Mouse (Mus musculus): ENCODE measurements around the gene Tas2r140. TPM values are rescaled to one million over a fixed set of nuclear protein-coding genes. Genes with fewer than 3 reads are reported as not detected.

Tas2r140 gene
- total RNA-seq (2014; fragmentation: Nextera tagmentation) (not detected in 2 replicates), total RNA-seq (2017) (not detected in 2 replicates)

DNA sequence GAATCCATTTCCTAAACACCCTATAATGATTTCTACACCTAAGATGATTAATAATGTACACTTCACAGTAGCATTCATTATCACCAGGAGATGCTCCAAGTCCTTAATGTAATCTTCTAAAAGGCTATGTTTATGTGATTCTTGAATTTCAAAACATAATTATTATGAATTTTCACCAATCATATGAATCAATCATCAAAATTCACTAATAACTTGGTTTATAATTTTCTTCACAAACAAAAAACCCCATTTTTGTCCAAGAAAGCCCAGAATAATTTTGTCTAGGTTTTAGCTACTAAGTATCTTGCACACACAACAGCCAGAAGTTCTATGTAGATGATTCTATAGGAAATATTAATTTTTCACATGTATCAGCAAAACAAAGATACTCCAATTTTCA lies at the start of gene Tas2r140:
Tas2r140 (minus strand) TSS at position 101 of the 400 bp plus-strand sequence.
- ATAC-seq (replicated peaks; ENCODE audit: poor library complexity, severe bottlenecking): no peak

DNA sequence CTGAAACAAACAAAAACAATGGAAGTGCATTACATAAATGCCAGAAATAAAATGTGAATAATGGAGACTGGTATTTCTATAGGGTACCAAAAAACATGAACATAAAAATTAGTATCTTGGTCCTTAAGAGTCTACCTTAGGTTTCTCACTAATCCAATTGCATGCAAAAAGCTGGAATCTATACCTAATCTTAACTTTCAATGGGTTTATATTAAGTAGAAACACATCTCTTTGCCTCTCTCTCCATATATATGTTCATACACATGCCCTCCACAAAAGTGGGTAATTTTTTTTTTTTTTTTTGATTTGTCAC lies 48.9 kb upstream of the Tas2r140 start, which contains the start of gene Smim10l1:
Smim10l1 (plus strand) TSS at position 301 of the 313 bp plus-strand sequence.
- no peak for ATAC-seq (replicated peaks; ENCODE audit: poor library complexity, severe bottlenecking)

DNA sequence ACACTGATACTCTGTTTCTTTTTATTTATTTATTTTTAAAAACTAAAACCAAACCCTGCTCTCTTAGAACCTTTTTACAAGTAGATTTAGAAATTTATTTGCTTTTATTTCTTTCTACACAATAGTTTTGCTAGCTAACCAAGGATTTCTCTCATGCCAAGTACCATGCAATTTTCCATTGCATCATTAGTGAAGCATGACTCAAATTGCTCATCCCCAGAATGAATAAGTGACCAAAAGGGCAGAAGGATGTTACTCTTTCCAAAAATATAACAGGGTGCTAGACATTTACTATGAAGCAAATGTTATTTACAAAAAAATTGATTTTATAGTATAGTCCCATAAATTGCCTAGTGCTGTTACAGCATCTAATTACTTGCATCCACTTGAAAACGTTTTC lies 46.8 kb upstream of the Tas2r140 start:
- ATAC-seq (replicated peaks; ENCODE audit: poor library complexity, severe bottlenecking): no peak

DNA sequence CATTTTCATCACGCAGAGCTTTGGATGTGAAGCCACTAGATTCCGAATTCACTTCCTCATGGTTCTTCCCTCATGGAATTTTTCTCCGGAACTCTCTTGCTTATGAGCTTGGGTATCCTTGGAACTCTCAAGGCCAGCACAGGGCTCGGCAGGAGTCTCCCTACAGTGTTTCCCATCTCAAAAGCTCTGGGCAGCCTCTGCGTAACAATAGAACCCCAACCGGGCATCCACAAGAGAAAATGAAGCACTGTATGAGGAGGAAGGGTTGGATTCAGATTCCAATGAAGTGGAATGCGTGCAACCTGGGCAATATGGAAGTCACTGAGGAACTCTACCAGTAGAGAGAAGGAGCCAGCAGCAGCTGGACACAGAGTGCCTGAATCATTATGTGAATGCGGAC lies 36.6 kb upstream of the Tas2r140 start:
- no peak for ATAC-seq (replicated peaks; ENCODE audit: poor library complexity, severe bottlenecking)

DNA sequence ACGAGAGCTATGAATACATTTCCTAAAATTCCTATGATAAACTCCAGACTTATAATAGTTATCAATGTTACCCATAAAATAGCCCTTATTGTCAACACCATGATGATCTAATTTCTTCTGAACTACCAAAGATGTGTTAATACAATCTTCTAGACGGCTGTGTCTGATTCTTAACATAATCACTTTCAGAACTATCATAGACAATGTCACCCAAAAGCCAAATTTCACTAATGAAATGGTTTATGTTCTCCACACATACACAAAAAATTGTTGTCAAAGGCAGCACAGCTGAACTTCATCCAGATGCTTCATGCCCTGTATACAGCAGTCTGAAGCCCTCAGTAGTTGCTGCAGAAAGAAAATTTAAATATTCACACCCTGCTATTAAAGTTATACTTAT lies 18.6 kb downstream of the Tas2r140 start, which contains the start of gene Tas2r103:
Tas2r103 (minus strand) TSS at position 101 of the 400 bp plus-strand sequence.
- ATAC-seq (replicated peaks; ENCODE audit: poor library complexity, severe bottlenecking): no peak

Other genes with a start within 250 kb of the Tas2r140 start
- not detected in 2 replicates for gene Tas2r123, start 208.7 kb downstream of the Tas2r140 start, total RNA-seq (2014; fragmentation: Nextera tagmentation)
- not detected in 2 replicates for gene Tas2r123, start 208.7 kb downstream of the Tas2r140 start, total RNA-seq (2017)
- not detected in 2 replicates for gene Tas2r116, start 200.4 kb downstream of the Tas2r140 start, total RNA-seq (2014; fragmentation: Nextera tagmentation)
- not detected in 2 replicates for gene Tas2r116, start 200.4 kb downstream of the Tas2r140 start, total RNA-seq (2017)
- not detected in 2 replicates for gene Tas2r110, start 187.8 kb downstream of the Tas2r140 start, total RNA-seq (2014; fragmentation: Nextera tagmentation)
- gene Tas2r110, start 187.8 kb downstream of the Tas2r140 start, total RNA-seq (2017): not detected in 2 replicates
- not detected in 2 replicates for gene Tas2r113, start 162.8 kb downstream of the Tas2r140 start, total RNA-seq (2014; fragmentation: Nextera tagmentation)
- gene Tas2r113, start 162.8 kb downstream of the Tas2r140 start, total RNA-seq (2017): not detected in 2 replicates
- not detected in 2 replicates for gene Tas2r125, start 146.2 kb downstream of the Tas2r140 start, total RNA-seq (2014; fragmentation: Nextera tagmentation)
- gene Tas2r125, start 146.2 kb downstream of the Tas2r140 start, total RNA-seq (2017): not detected in 2 replicates
- not detected in 2 replicates for gene Tas2r129, start 104.7 kb downstream of the Tas2r140 start, total RNA-seq (2014; fragmentation: Nextera tagmentation)
- not detected in 2 replicates for gene Tas2r129, start 104.7 kb downstream of the Tas2r140 start, total RNA-seq (2017)
- gene Tas2r131, start 97.9 kb downstream of the Tas2r140 start, total RNA-seq (2014; fragmentation: Nextera tagmentation): not detected in 2 replicates
- not detected in 2 replicates for gene Tas2r131, start 97.9 kb downstream of the Tas2r140 start, total RNA-seq (2017)
- gene Tas2r109, start 74.9 kb downstream of the Tas2r140 start, total RNA-seq (2014; fragmentation: Nextera tagmentation): not detected in 2 replicates
- not detected in 2 replicates for gene Tas2r109, start 74.9 kb downstream of the Tas2r140 start, total RNA-seq (2017)
- not detected in 2 replicates for gene Tas2r103, start 18.7 kb downstream of the Tas2r140 start, total RNA-seq (2014; fragmentation: Nextera tagmentation)
- gene Tas2r103, start 18.7 kb downstream of the Tas2r140 start, total RNA-seq (2017): not detected in 2 replicates
- 31.7 and 42.5 TPM in 2 replicates for gene Smim10l1, start 49.1 kb upstream of the Tas2r140 start, total RNA-seq (2014; fragmentation: Nextera tagmentation)
- 74.2 and 88.5 TPM in 2 replicates for gene Smim10l1, start 49.1 kb upstream of the Tas2r140 start, total RNA-seq (2017)
- gene 5530400C23Rik, start 236.4 kb upstream of the Tas2r140 start, total RNA-seq (2014; fragmentation: Nextera tagmentation): not detected in 2 replicates
- not detected in 2 replicates for gene 5530400C23Rik, start 236.4 kb upstream of the Tas2r140 start, total RNA-seq (2017)